Mouse (Mus musculus) G1E (cell line): Measurements from ENCODE around the gene Pttg1.

ENCODE experiments used
- CTCF ChIP-seq: IDR thresholded peaks from 2 replicates; pipeline ENCODE4 v1.5.1; 2012; ENCODE audit warnings: low read depth, low read length, inconsistent platforms, mixed read lengths
- GATA1 ChIP-seq: IDR thresholded peaks from 2 replicates; pipeline ENCODE4 v1.6.1; 2012; ENCODE audit warnings: borderline replicate concordance, low read length, inconsistent platforms, mixed read lengths
- POLR2AphosphoS5 ChIP-seq: IDR thresholded peaks from 2 replicates; pipeline ENCODE4 v1.6.1; 2012; ENCODE audit warnings: low read depth, low read length, inconsistent platforms; ENCODE audit not compliant: insufficient replicate concordance

DNA sequence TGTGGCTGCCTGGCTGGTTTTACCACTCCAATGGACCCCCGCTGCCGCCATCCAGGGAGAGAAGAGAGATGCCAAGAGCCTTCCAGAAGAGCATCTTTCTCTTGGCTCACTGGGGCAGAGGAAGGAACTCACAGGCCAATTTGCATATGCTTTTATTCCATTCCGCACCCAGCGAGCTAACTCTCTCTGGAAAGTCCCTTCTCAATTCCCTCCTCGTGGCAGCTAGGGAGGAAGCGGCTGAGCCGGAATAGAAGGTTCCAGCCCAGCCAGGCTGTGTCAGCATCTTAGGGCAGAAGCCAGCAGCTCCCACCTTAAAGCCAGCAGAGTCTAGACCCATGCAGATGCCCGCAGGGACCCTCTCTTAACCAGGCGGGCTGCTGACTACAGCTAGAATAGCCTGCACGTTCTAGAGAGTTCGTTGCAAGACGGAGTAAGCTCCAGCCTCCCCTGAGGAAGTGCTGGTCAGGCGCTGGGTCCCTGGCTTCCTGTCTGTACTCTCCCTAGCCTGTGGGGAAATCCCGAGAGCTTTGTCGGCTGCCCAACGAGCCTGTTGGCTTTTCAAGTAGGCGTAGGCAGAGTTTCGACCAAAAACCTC lies 40.9 kb downstream of the Pttg1 start:
- TF ChIP-seq CTCF = no peak
- TF ChIP-seq GATA1 = no peak
- no peak for TF ChIP-seq POLR2AphosphoS5
